Mouse (Mus musculus) brain, embryonic 14.5 days (tissue): ENCODE results near the gene BC028528. TPM values are rescaled to one million over a fixed set of nuclear protein-coding genes. Genes with fewer than 3 reads are reported as not detected.
"Not testable (repeated sequence)": the region's sequence is repeated elsewhere in the genome, so short reads cannot be mapped to it uniquely, and the experiment has no call there.

Source experiments
- DNase-seq: peaks from one replicate; pipeline ENCODE4 v3.0.0-alpha.2; 2011; ENCODE audit warnings: low read depth
- CTCF ChIP-seq: fragments of 200-500 bp; IDR thresholded peaks from 2 replicates; pipeline ENCODE4 v1.5.1; 2012; ENCODE audit warnings: inconsistent platforms, mild to moderate bottlenecking, moderate library complexity, borderline replicate concordance; ENCODE audit not compliant: insufficient read depth, insufficient read length; ENCODE audit errors: extremely low read depth
- POLR2A ChIP-seq: fragments of 200-500 bp; IDR thresholded peaks from 2 replicates; pipeline ENCODE4 v1.6.1; 2012; ENCODE audit warnings: mild to moderate bottlenecking, inconsistent platforms, borderline replicate concordance; ENCODE audit not compliant: poor library complexity, insufficient read depth, insufficient read length, severe bottlenecking; ENCODE audit errors: extremely low read depth
- polyA plus RNA-seq: library from polyadenylated mRNA; depleted of rRNA; stranded (reverse); fragments of >200 nt; gene quantifications from 2 replicates; pipeline ENCODE4 v1.2.3, GENCODE M21; 2012

BC028528 gene
- polyA plus RNA-seq, 1 experiment = 12.1 TPM

DNA sequence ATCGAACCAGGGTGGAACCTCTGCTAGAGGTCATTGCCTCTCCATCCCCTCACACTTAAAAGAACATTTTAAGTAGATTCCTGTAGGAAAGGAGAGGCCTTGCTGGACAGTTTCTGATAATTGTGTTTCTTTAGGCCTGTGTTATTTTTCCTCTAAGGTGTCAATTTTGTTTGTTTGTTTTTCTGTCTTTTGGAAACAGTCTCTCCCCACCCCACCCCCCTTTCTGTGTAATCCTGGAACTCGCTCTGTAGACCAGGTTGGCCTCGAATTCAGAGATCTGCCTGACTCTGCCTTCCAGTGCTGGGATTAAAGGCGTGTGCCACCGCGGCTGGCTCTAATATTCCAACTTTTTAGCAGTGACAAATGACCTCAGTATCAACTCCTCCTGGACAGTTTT, 36.5 kb upstream of the BC028528 start:
- TF ChIP-seq POLR2A (no peak), CTCF (no peak)
- DNase-seq = no peak

DNA sequence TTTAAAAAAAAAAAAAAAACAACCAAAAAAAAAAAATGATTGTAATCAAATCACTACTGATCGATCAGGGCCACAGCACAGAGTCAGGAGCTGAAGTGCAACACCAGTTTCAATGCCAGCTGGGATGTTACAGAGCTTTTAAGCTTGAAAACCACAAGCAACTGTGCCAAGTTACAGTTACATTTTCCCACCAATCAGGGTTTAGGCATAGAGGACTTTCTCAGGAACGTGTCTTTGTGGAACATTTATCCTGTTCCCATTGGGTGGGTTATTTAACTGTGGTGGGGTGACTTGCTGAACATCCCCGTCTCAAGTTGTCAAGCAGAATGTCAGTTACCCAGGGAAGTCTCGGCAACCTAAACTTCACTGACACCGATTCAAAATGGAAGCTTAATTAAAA, 33.3 kb upstream of the BC028528 start:
- no peak for TF ChIP-seq CTCF
- TF ChIP-seq POLR2A = no peak

DNA sequence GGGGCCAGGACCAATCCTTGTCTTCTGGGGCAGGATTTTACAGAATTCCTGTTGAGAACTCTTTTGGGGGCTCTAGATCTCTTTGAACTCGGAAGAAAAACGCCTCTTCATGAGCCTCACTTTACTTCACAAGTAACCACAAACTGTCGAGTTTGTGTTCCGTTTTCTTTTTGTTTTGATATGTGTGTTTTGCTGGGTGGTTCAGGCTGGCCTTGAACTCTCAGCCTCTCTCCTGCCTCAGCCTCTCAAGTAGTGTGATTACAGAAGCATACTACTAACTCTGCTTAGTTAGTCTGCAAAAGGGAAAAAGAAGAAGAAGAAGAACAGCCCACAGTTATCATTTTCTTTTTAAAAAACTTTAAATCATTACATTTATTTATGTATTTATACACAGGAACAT, 32.4 kb upstream of the BC028528 start:
- TF ChIP-seq CTCF (no peak), POLR2A (no peak)
- no peak for DNase-seq

More for the DNA sequence above, 33.3 kb upstream of the BC028528 start:
- no peak for DNase-seq

DNA sequence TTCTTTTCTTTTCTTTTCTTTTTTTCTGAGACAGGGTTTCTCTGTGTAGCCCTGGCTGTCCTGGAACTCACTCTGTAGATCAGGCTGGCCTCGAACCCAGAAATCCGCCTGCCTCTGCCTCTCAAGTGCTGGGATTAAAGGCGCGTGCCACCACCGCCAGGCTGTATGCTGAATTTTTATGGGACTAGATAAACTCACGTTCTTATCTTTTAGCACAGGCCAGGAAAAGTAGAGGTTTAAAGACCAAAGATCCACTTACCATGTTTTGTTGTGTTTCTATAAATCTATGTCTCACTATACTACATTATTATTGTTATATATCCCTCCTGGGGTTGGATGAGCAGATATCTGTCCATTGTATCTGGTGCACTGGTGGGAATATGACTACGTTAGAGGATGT, 31.6 kb upstream of the BC028528 start:
- not testable (repeated sequence) for DNase-seq

DNA sequence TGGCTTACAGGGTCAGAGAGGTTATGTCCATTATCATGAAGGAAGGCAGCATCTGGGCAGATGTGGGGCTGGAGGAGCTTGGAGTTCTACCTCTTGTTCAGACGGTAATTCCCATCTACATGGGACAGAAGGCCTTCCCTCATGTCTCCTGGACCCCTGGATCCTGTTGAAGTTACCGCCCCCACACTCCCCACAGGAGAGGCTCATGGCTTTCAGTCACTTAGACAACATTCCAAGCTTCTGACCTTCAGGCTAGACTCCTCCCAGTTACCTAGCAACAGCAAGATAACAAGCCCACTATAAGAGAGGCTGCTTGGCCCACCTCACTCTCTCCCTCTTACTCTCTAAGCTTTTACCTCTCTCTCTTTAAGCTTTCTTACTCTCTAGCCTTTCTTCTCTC, 28.7 kb upstream of the BC028528 start:
- not testable (repeated sequence) for DNase-seq

DNA sequence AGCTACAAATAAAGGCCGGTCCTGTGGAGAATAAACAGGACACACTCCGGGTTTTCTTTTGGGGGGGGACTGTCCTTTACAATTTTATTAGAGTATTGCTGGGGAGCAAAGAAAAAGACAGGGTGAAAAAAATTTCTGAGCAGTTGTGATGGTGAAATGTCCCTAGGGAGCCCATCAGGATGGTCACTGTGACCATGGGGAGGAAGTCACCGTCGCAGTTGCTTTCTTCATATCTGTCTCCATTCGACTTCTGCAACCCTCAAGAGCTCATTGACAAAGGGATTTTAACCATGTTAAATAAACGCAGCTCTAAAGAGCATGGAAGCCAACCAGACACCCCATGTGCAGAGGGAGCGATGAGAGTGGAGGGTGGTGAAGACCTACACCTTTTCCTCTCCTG, 25.0 kb upstream of the BC028528 start:
- TF ChIP-seq CTCF = no peak

DNA sequence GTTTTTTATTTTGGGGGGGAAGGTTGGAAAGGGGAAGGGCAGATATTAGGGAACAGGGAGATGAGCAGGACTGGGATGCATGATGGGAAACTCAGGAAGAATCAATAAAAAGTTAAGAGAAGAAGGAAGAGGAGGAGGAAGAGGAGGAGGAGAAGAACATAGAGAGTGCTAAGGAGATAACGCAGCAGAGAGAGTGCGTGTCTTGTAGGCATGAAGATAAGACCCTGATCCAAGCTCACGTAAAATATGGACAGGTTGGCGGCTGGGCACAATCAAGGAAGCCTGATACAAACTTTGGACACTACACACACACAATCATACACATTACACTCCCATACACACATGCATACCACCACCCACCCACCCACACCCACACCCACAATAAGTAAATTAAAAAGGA, 22.9 kb upstream of the BC028528 start:
- TF ChIP-seq CTCF (no peak), POLR2A (no peak)
- no peak for DNase-seq

More for the DNA sequence above, 25.0 kb upstream of the BC028528 start:
- DNase-seq = no peak

DNA sequence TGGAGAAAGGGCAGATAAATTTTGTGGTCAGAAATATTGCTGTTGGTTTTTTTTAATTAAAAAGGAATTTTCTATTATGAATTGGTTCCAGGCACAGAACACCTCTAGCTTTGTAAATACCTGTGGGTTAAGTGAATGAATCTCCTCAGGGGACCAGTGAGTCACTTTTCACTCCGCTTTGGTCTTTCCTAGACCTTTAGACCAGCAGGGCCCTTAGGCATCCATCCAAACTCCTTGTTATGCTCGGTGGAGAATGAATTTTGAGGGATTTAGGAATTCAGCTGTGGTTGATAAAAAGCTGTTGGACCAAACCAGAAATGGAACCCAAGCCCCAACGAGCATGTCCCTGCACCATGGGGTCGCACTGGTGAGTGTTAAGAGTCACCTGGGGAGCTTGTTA, 15.8 kb upstream of the BC028528 start:
- no peak for DNase-seq
- TF ChIP-seq POLR2A (no peak), CTCF (no peak)

DNA sequence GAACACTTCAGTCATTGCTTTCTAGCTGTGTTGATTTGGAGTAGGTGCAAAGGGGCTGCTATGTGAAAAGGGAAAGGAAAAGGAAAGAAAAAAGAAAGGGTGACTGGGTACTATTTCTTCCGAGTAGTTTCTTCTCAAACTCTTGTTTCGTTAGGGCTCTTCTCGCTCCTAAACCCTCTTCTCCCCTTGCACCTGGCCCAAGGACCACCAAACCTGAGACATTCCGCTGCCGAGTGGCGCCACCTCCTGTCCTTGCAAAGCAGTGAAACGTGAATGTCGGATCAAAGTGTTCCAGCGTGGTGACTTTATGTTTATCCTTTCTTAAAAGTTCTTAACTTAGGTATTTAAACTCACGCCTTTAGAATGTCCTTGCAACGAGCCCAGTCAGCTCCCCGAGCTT, 15.1 kb upstream of the BC028528 start:
- TF ChIP-seq POLR2A (no peak), CTCF (peak; percentile 86)

DNA sequence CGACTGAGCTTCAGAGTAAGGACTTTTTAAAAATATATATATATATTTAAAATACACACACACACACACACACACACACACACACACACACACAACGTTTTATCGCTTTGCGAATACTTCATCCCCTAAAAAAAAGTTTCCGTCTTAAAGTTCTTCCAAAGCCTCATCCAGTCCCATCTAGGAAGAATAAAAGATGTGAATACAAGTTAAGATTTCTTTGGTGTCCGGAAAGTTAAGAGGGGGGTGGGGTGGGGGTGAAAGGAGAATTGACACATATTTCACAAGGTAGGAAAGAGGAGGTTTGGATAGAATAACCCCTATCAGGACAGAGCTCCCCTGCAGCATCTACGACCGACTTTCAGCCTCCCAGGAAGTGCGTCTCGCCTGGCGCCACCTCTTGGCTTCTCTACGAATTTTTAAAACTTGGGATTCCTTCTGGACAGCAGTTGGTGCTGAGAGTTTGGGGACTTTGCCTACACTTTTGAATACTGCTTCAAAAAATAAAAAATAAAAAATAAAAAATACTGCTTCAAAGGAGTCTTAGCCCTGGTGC, 14.2 kb upstream of the BC028528 start:
- peak; percentile 73 for DNase-seq
- TF ChIP-seq POLR2A (no peak), CTCF (peak; percentile 66)

More for the DNA sequence above, 15.1 kb upstream of the BC028528 start:
- peak; percentile 70 for DNase-seq

DNA sequence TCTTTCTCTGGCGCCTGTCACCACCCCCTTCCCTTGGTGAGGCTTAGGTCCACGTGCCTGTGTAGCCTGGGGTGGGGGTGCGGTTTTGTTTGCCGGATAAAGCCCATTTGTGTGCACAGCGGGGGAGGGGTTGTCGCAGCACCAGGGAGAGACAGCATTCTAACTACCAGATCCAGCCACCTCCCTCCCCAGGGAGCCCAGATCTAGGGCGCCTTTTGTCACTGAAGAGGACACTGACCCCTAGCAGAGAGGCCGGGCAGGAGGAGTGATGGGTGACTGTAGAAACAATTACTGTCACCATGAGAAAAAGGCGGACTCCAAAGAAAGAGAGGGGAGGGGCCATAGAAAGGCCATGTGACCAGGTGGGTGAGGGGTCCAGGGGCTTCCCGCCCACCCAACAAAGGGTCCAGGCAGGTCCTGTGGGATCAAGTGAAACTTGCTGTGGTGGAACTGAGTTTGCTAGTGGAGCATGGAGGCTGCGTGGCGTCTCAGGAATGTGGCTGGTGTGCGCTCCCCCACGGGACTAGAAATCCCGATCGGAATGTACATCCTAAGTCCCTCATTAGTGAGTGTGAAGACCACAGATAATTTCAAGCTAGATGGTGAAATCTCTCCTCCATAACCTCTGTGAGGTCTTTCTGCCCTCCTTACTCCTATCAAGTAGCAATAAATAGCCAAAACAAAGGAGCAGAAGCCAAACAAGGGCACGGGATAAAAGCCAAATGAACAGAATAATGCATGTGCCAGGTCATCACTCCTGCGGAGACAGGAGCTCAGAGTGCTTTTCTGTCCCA, 13.5 kb upstream of the BC028528 start:
- no peak for TF ChIP-seq POLR2A
- TF ChIP-seq CTCF = no peak
- peak; percentile 76 for DNase-seq

DNA sequence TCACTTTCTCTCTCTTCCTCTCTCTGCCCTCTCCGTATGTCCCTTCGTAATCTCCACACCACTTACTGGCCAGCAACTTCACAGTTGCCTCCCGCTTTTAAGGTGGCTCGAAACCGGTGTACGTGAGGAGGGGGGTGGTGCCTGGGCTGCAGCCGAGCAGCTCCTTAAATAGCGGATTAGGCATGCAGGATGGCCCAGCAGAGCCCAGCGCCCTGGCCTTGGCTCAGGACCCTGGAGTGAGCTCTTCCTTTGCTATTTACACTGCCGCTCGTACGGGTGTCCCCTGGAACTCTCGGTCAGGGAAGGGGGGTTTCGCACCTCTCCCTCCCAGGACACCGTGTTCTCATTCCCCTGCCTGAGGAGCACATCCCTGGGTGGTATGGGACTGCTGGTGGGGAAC, 12.8 kb upstream of the BC028528 start, which contains the start of gene Car14:
Gene Car14, minus strand, starts transcription at position 124 of the 400 bp plus-strand sequence.
- peak; percentile 47 for DNase-seq
- TF ChIP-seq CTCF (no peak), POLR2A (no peak)
